9 mouse cellular contexts compared by ENCODE assay signal in the genomic region with DNA sequence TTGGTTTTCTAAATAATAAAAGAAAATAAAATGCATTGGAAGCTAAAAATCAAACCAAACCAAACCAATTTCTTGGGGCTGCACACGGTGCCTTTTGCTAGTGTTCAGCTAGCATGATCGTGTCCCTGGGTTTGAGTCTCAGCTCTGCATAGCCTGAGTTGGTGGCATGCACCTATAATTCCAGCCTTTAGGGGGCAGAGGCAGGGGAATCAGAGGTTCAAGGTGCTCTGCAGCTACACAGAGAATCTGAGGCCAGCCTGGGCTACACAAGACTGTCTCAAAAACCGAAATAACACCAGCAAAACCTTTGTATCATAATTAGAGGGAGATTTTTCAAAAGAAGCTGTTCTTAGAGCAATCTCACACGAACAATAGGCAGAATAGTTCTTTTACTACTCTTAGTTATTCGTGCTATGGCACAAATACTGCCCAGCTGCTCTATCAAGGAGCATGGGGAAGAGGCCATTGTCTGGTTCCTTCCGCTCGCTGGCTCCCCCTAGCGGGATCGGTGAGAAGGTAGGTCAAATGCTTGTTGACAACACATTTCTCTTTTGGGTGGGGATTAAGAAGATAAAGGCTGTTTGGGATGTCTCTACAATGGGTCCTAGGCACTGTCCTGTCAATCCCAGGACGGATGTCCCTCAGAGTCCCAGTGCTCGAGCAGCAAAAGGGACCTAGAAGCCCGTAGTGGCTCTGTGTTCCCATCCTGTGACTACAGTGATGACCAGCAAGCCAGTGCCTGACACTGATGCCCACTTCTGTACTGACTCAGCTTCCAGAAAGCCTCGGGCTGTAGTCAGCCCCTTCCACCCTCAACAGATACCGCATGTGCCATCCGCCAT. TPM values are rescaled to one million over a fixed set of nuclear protein-coding genes. Genes with fewer than 3 reads are reported as not detected.
DNase-seq lines count a peak whose midpoint lies in the region; ATAC-seq and TF ChIP-seq lines count a peak whose summit lies in the region.
"Had no signal": no experiment of that assay in that cellular context is flagged by ENCODE, and none has a peak within 500 bp of the region (broad histone marks: within the 10 kb centered on the region; RNA-seq: fewer than 3 reads in every experiment).

No protein-coding gene starts in this region.

- 59% methylated on average over 15 of the region's 15 CpGs for WGBS in hindbrain, postnatal 0 days
- 50% methylated on average over 15 of the region's 15 CpGs for WGBS in liver, adult 2 months

- peak; percentile 80 for TF ChIP-seq CTCF in hindbrain, postnatal 0 days (IDR thresholded peaks at IDR 0.05; ENCODE audit: low read depth)
- peak; percentile 95 for TF ChIP-seq CTCF in liver, adult 2 months (IDR thresholded peaks at IDR 0.05; ENCODE audit: low read depth, low read length)

- DNase-seq in right cerebral cortex, adult 18-20 months = peak; percentile 57
- no peak for DNase-seq in right cerebral cortex, postnatal 25 days
- DNase-seq in brain, adult 2 months (ENCODE audit: low read depth, low spot score) = peak; percentile 82
- peak; percentile 72 for DNase-seq in hindbrain, postnatal 0 days (ENCODE audit: low spot score)
- peak; percentile 31 for DNase-seq in liver, adult 2 months (ENCODE audit: extremely low read depth, low read depth, low spot score)
- DNase-seq in thymus, postnatal 25 days = peak; percentile 87

- H3K4me3 ChIP-seq in hindbrain, postnatal 0 days (ENCODE audit: low read length) = no peak overlapping the region
- no peak overlapping the region for H3K4me3 ChIP-seq in liver, adult 2 months (ENCODE audit: insufficient read depth, low read depth, low read length)
- H3K4me3 ChIP-seq: neural tube, embryonic 13.5 days had no signal

- no peaks in the 10 kb centered on the region for H3K27me3 ChIP-seq in hindbrain, postnatal 0 days (ENCODE audit: insufficient read depth, low read length)
- H3K27me3 ChIP-seq in liver, adult 2 months (ENCODE audit: control insufficient read depth, insufficient read depth, low read length) = no peaks in the 10 kb centered on the region
- H3K27me3 ChIP-seq: neural tube, embryonic 13.5 days had no signal

- H3K27ac ChIP-seq in hindbrain, postnatal 0 days = no peak overlapping the region
- no peak overlapping the region for H3K27ac ChIP-seq in liver, adult 2 months (replicated peaks; ENCODE audit: insufficient read depth, low read depth, low read length)
- H3K27ac ChIP-seq: neural tube, embryonic 13.5 days had no signal

- H3K79me2 ChIP-seq in liver, adult 2 months (ENCODE audit: control insufficient read depth, insufficient read depth, low read length) = no peaks in the 10 kb centered on the region

- H3K9me3 ChIP-seq in hindbrain, postnatal 0 days (ENCODE audit: low read length) = no peaks in the 10 kb centered on the region
- H3K9me3 ChIP-seq: neural tube, embryonic 13.5 days had no signal

- peaks cover 41% of the 10 kb centered on the region for H3K36me3 ChIP-seq in hindbrain, postnatal 0 days (ENCODE audit: insufficient read depth, low read length)
- H3K36me3 ChIP-seq in liver, adult 2 months (ENCODE audit: control insufficient read depth, insufficient read depth, low read length) = no peaks in the 10 kb centered on the region; the same call in 1 of the 2 replicates

- ATAC-seq in erythroblast, adult 5-6 weeks (replicated peaks; ENCODE audit: low FRiP score, poor library complexity, severe bottlenecking) = peak; percentile 66
- peak; percentile 58; the same call in 1 of the 2 replicates for ATAC-seq in hindbrain, postnatal 0 days
- ATAC-seq in neutrophil, adult 5-6 weeks (ENCODE audit: extremely low read depth, insufficient number of reproducible peaks, low FRiP score, poor library complexity, severe bottlenecking) = peak; percentile 71

- no peak for TF ChIP-seq POLR2A in liver, adult 2 months (IDR thresholded peaks at IDR 0.05; ENCODE audit: extremely low read depth, insufficient read depth, low read length)

- H3K4me2 ChIP-seq in hindbrain, postnatal 0 days (ENCODE audit: low read depth, low read length) = no peak overlapping the region
- H3K4me2 ChIP-seq: neural tube, embryonic 13.5 days had no signal

- no peaks in the 10 kb centered on the region for H3K4me1 ChIP-seq in hindbrain, postnatal 0 days (ENCODE audit: insufficient read depth, low read length)
- H3K4me1 ChIP-seq in liver, adult 2 months (ENCODE audit: control insufficient read depth, insufficient read depth, low read length) = no peaks in the 10 kb centered on the region

- no peak overlapping the region for H3K9ac ChIP-seq in hindbrain, postnatal 0 days (replicated peaks; ENCODE audit: low read length)
- no peak overlapping the region for H3K9ac ChIP-seq in liver, adult 2 months (ENCODE audit: low read depth, low read length)
- H3K9ac ChIP-seq: neural tube, embryonic 13.5 days had no signal

RNA-seq across cellular contexts. Expression of a gene that starts 20.9 kb away (rescaled TPM):
- total RNA-seq in erythroblast, adult 5-6 weeks (2015; ENCODE audit: low replicate concordance) = 7.5 and 9.8 TPM in 2 replicates
- 4.3 and 7.7 TPM in 2 replicates for total RNA-seq in erythroblast, adult 5-6 weeks (2017; ENCODE audit: low replicate concordance)
- 10.1 and 20.6 TPM in 2 replicates for total RNA-seq in hindbrain, postnatal 0 days (2014; rRNA removed)
- 2.4 and 2.5 TPM in 2 replicates for polyA plus RNA-seq in hindbrain, postnatal 0 days (2015; fragmentation: Nextera tagmentation; extraction: Ambion mirVana)
- 1.9 and 2.8 TPM in 2 replicates for total RNA-seq in liver, adult 2 months (2014; rRNA removed)
- polyA plus RNA-seq in liver, adult 2 months (2012; rRNA removed) = 1.0 and 1.6 TPM in 2 replicates
- total RNA-seq in neutrophil, adult 5-6 weeks (2017) = 52.6 and 54.0 TPM in 2 replicates

RNA-seq across cellular contexts. Expression of a gene that starts 56.1 kb away (rescaled TPM):
- total RNA-seq in erythroblast, adult 5-6 weeks (2015; ENCODE audit: low replicate concordance) = 0.38 and 1.9 TPM in 2 replicates
- total RNA-seq in erythroblast, adult 5-6 weeks (2017; ENCODE audit: low replicate concordance) = 1.3 TPM in 2 replicates
- total RNA-seq in hindbrain, postnatal 0 days (2014; rRNA removed) = 30.2 and 32.4 TPM in 2 replicates
- polyA plus RNA-seq in hindbrain, postnatal 0 days (2015; fragmentation: Nextera tagmentation; extraction: Ambion mirVana) = 31.8 and 33.2 TPM in 2 replicates
- total RNA-seq in liver, adult 2 months (2014; rRNA removed) = 7.3 and 8.4 TPM in 2 replicates
- polyA plus RNA-seq in liver, adult 2 months (2012; rRNA removed) = 3.6 and 4.7 TPM in 2 replicates
- total RNA-seq in neutrophil, adult 5-6 weeks (2017) = 30.6 and 32.5 TPM in 2 replicates
